Mouse (Mus musculus) heart, embryonic 12.5 days (tissue): ENCODE measurements around the gene Cs. TPM values are rescaled to one million over a fixed set of nuclear protein-coding genes. Genes with fewer than 3 reads are reported as not detected.

Experiments used
- ATAC-seq: fragments of 200-750 bp; cut with Nextera tagmentation; 2 replicates; pipeline ENCODE4 v1.8.0; 2017; ENCODE audit warnings: moderate TSS enrichment, moderate library complexity; ENCODE audit not compliant: insufficient number of reproducible peaks, low FRiP score
- H3K27ac ChIP-seq: fragments of 300-500 bp; sonication (generic); 2 replicates; pipeline ENCODE4 v1.5.1; 2016; ENCODE audit warnings: mild to moderate bottlenecking, moderate library complexity; ENCODE audit not compliant: poor library complexity, severe bottlenecking
- H3K27me3 ChIP-seq: fragments of 300-500 bp; sonication (generic); replicated peaks from 2 replicates; pipeline ENCODE4 v1.6.1; 2016; ENCODE audit warnings: mild to moderate bottlenecking, moderate library complexity
- H3K36me3 ChIP-seq: fragments of 300-500 bp; sonication (generic); 2 replicates; pipeline ENCODE4 v1.6.1; 2016; ENCODE audit warnings: mild to moderate bottlenecking, moderate library complexity
- H3K4me1 ChIP-seq: fragments of 300-500 bp; sonication (generic); replicated peaks from 2 replicates; pipeline ENCODE4 v1.6.1; 2016; ENCODE audit warnings: mild to moderate bottlenecking
- H3K4me2 ChIP-seq: fragments of 300-500 bp; sonication (generic); 2 replicates; pipeline ENCODE4 v1.6.1; 2016; ENCODE audit warnings: mild to moderate bottlenecking, moderate library complexity
- H3K4me3 ChIP-seq: fragments of 300-500 bp; sonication (generic); 2 replicates; pipeline ENCODE4 v1.5.1; 2016; ENCODE audit warnings: mild to moderate bottlenecking
- H3K9ac ChIP-seq: fragments of 300-500 bp; sonication (generic); 2 replicates; pipeline ENCODE4 v1.6.1; 2016; ENCODE audit warnings: mild to moderate bottlenecking, moderate library complexity
- H3K9me3 ChIP-seq: fragments of 300-500 bp; sonication (generic); replicated peaks from 2 replicates; pipeline ENCODE4 v1.6.1; 2016; ENCODE audit warnings: mild to moderate bottlenecking, moderate library complexity
- WGBS: fragments of 180-500 bp; shearing (Covaris S2); methylation state at CpG from one replicate; pipeline ENCODE4 v1.1.7; 2016; 5-methylcytosine and 5-hydroxymethylcytosine counted together
- polyA plus RNA-seq: library from polyadenylated mRNA; unstranded; fragments of >200 nt; fragmentation: Nextera tagmentation; extraction: Ambion mirVana; gene quantifications from 2 replicates; pipeline ENCODE4 v1.2.1, GENCODE M21; 2016

Gene Cs
- polyA plus RNA-seq, 1 experiment from 2014 or later = 418 TPM

DNA sequence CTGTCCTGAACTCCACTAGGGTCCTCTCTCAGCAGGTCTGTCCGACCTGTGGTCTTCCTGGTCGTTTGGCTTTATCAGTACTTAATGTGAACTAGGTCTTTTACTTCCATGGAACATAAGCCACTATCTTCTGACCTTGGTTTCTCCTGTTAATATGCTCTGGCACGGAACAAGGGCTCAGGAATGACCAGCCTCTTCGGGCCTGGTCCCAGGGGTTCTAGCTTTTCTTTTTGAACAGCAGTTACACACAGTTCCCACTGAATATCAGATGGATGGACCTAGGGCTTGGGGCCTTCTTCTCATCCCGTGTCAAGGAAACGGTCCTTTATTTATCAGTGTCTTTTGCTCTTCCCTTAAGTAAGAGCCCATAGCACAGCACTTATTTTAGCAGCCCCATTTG, 24.3 kb downstream of the Cs start:
- Histone ChIP-seq H3K27ac (no peak overlapping the region; the same call in 1 of the 2 replicates), H3K9ac (no peak overlapping the region), H3K9me3 (no peaks in the 10 kb centered on the region), H3K36me3 (peaks cover 78% of the 10 kb centered on the region), H3K4me2 (no peak overlapping the region), H3K4me1 (peaks cover 4% of the 10 kb centered on the region; the same call in 1 of the 2 replicates), H3K27me3 (no peaks in the 10 kb centered on the region), H3K4me3 (no peak overlapping the region)
- no peak for ATAC-seq
- WGBS = 84% methylated on average over 6 of the region's 6 CpGs

DNA sequence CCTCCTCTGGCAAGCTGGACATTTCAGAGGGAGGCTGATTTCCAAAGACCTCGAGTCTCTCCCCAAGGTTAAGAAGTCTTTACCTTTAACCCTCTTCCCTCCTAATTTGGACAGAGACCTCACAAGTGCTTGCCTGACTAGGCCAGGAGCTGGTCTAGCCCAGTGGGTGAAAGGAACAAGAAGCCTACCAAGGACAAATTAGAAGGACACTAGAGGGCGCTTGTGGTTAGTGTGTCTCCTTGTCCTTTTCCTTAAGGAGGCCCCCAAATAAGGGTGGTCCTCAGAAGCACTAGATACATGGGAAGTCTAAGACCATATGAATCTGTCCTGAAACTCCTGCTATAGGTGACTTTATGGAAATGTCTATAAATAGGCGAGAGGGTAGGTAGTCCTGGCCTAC, 25.0 kb downstream of the Cs start:
- H3K9ac ChIP-seq = no peak overlapping the region
- ATAC-seq = no peak
- no peak overlapping the region for H3K4me3 ChIP-seq
- no peak overlapping the region for H3K27ac ChIP-seq
- H3K4me1 ChIP-seq = peaks cover 6% of the 10 kb centered on the region
- peaks cover 74% of the 10 kb centered on the region for H3K36me3 ChIP-seq
- H3K9me3 ChIP-seq = no peaks in the 10 kb centered on the region
- no peak overlapping the region for H3K4me2 ChIP-seq
- H3K27me3 ChIP-seq = no peaks in the 10 kb centered on the region
- 49% methylated on average over 3 of the region's 3 CpGs for WGBS

DNA sequence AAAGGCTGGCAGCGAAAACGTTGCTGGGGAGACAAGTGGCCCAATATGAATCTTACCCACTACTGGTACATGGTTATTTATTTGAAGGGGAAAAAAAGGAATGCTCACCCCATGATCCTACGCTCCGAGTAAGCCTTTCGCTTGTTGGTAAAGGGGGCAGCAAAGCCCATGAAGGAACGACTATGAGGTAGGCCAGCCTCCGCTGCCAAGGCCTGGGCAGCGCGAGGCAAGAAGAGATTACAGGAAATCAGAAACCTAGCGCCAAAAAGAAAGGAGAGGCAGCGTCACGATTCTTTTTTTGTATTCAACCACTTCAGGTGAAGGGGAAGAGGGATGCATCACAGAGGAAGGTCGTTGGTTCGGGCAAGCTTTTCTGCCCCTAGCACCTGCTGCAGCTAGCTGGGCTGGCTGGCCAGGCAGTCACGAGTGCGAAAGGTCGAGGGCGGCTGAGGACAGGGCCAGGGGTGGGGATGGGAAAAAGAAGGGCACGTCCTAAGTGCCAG, 30.4 kb downstream of the Cs start:
- Histone ChIP-seq H3K4me1 (peaks cover 15% of the 10 kb centered on the region), H3K4me2 (peak overlapping the region; percentile 90), H3K9me3 (no peaks in the 10 kb centered on the region), H3K9ac (peak overlapping the region; percentile 77), H3K36me3 (peaks cover 21% of the 10 kb centered on the region), H3K27ac (peak overlapping the region; percentile 87), H3K27me3 (no peaks in the 10 kb centered on the region), H3K4me3 (peak overlapping the region; percentile 68)
- 16% methylated on average over 19 of the region's 19 CpGs for WGBS
- no peak; the same call in 1 of the 2 replicates for ATAC-seq

- Histone ChIP-seq H3K9ac (peak within 1 kb of the TSS; percentile 77), H3K27me3 (no peaks in the 10 kb centered on the region), H3K4me2 (peak within 1 kb of the TSS; percentile 90), H3K36me3 (peaks cover 14% of the 10 kb centered on the region), H3K4me1 (peaks cover 22% of the 10 kb centered on the region), H3K27ac (peak within 1 kb of the TSS; percentile 87), H3K4me3 (peak within 1 kb of the TSS; percentile 68), H3K9me3 (no peaks in the 10 kb centered on the region)
- WGBS = under 1% methylated on average over 87 of the region's 87 CpGs
- ATAC-seq = peak; percentile 94
These were observed 31.1 kb downstream of the Cs start, which contains the start of gene Coq10a for GRCm38 (mm10) chr10:128368402-128369217. TSS of gene Coq10a (minus strand) at chr10:128368997.

DNA sequence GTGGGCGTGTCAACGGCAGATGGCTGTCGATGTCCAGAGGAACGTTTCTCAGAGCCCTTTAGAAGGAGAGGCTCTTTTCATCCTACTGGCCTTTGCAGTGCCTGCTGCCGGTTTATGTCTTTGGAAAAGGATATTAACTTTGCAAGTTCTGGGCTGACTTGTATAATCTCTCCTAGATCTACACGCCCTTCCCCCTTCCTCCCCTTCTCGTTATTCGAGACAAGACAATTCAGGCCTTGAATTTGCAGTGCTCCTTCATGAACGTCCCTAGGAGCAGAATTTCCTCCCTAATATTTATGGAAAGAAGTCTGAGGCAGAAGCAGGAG, 31.6 kb downstream of the Cs start:
- Histone ChIP-seq H3K36me3 (peaks cover 10% of the 10 kb centered on the region), H3K27me3 (no peaks in the 10 kb centered on the region), H3K4me1 (peaks cover 23% of the 10 kb centered on the region), H3K9me3 (0 out of 2 replicates have a peak, but pooled peaks cover under 1% of the 10 kb centered on the region), H3K4me3 (peak overlapping the region; percentile 68), H3K27ac (peak overlapping the region; percentile 87), H3K4me2 (peak overlapping the region; percentile 90), H3K9ac (peak overlapping the region; percentile 77)
- WGBS = 5% methylated on average over 9 of the region's 9 CpGs
- no peak for ATAC-seq

DNA sequence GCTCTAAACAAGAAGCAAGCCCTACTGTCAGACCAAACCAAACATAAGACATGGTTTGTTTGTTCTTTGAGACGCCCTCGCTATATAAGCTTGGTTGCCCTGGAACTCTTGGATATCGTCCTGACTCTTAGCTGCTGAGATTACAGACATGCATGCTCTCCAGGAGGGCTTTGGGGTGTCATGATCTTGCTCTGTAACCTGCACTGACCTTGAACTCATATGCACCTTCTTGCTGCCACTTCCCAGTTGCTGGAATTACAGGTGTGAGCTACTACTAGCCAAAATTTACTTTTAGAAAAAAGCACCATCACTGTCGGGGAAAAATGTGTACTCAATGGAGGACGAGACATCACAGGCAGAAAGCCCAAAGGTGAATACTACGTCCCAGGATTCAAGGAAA, 32.1 kb downstream of the Cs start:
- WGBS = 79% methylated on average over 6 of the region's 6 CpGs
- no peaks in the 10 kb centered on the region for H3K27me3 ChIP-seq
- H3K9ac ChIP-seq = peak overlapping the region; percentile 77; the same call in 1 of the 2 replicates
- no peak for ATAC-seq
- peak overlapping the region; percentile 90 for H3K4me2 ChIP-seq
- H3K27ac ChIP-seq = peak overlapping the region; percentile 87
- peaks cover 10% of the 10 kb centered on the region for H3K36me3 ChIP-seq
- H3K4me1 ChIP-seq = peaks cover 23% of the 10 kb centered on the region
- H3K4me3 ChIP-seq = peak overlapping the region; percentile 68; the same call in 1 of the 2 replicates
- 0 out of 2 replicates have a peak, but pooled peaks cover 2% of the 10 kb centered on the region for H3K9me3 ChIP-seq

DNA sequence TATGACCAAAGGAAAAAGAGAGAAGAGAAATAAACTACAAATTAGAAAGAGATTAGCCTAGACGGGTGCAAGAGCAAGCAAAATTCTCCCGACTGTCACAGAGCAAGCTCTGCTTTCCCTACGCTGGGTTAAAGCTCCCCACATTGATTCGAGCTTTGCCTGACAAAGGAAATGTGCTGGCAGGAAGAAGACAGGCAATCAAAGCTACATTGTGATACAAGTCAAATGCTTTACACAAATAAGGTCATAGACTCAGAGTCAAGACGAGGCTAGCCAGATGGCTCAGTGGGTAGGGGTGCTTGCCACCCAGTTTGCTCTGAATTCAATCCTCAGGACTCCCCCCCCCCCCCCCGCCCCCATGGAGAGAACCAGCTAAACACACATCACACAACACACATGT, 32.5 kb downstream of the Cs start:
- H3K4me3 ChIP-seq = no peak overlapping the region
- no peaks in the 10 kb centered on the region for H3K27me3 ChIP-seq
- peaks cover 23% of the 10 kb centered on the region for H3K4me1 ChIP-seq
- no peak for ATAC-seq
- H3K36me3 ChIP-seq = peaks cover 7% of the 10 kb centered on the region
- 66% methylated on average over 5 of the region's 6 CpGs for WGBS
- 0 out of 2 replicates have a peak, but pooled peaks cover 2% of the 10 kb centered on the region for H3K9me3 ChIP-seq
- no peak overlapping the region for H3K27ac ChIP-seq
- H3K9ac ChIP-seq = no peak overlapping the region
- no peak overlapping the region for H3K4me2 ChIP-seq

- H3K27ac ChIP-seq = no peak overlapping the region
- 0 out of 2 replicates have a peak, but pooled peaks cover 2% of the 10 kb centered on the region for H3K9me3 ChIP-seq
- H3K9ac ChIP-seq = no peak overlapping the region
- peaks cover 23% of the 10 kb centered on the region for H3K4me1 ChIP-seq
- H3K4me3 ChIP-seq = no peak overlapping the region
- ATAC-seq = no peak
- WGBS = 59% methylated on average over 4 of the region's 4 CpGs
- H3K27me3 ChIP-seq = no peaks in the 10 kb centered on the region
- H3K36me3 ChIP-seq = peaks cover 1% of the 10 kb centered on the region
- no peak overlapping the region for H3K4me2 ChIP-seq
These were observed 33.1 kb downstream of the Cs start for GRCm38 (mm10) chr10:128370601-128371000.

DNA sequence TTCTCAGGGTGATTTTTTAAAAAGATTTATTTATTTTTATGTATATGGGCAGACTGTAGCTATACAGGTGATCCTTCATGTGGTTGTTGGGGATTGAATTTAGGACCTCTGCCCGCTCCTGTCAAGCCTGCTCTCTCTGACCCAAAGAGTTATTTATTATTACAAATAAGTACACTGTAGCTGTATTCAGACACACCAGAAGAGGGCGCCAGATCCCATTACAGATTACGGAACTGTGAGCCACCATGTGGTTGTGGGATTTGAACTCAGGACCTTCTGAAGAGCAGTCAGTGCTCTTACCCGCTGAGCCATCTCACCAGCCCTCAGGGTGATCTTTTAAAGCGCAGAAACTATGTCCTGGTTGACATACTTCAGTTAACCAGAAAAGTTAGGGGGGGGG, 34.6 kb downstream of the Cs start:
- no peak for ATAC-seq
- Histone ChIP-seq H3K4me3 (no peak overlapping the region), H3K27me3 (no peaks in the 10 kb centered on the region), H3K4me1 (peaks cover 31% of the 10 kb centered on the region), H3K9me3 (0 out of 2 replicates have a peak, but pooled peaks cover 2% of the 10 kb centered on the region), H3K36me3 (no peaks in the 10 kb centered on the region), H3K9ac (no peak overlapping the region), H3K27ac (no peak overlapping the region), H3K4me2 (no peak overlapping the region)
- WGBS = 79% methylated on average over 5 of the region's 5 CpGs

DNA sequence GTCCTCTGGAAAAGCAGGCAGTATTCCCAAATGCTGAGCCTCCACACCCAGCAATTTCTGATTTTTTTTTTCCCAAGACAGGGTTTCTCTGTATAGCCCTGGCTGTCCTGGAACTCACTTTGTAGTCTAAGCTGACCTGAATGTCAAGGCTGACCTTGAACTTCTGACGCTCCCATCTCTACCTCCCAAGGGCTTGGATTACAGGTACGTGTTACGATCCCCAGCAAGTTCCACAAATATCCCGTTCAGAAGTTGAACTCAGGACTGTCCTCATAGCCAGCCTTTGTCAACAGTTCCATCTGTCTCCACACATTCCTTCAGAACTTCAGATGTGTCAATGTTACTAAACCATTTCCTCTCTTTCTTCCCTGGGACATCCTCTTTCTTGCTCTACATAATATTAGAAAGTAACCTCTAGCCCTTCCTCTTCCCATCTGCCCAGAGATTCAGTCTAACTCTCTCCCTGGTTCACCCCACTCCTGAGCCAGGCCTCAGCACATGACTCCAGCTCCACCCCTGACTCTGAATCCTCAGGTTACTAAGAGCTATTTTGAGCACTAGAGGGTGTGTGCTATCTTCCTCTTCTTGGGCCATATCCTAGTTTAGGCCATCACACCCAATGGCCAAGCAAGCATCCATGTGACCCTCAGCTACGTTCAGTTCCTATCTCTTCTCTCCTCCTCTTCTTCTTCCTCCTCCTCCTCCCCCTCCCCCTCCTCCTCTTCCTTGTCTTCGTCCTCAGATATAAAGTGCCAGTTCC, 35.6 kb downstream of the Cs start:
- Histone ChIP-seq H3K27ac (peak overlapping the region; percentile 13; the same call in 1 of the 2 replicates), H3K36me3 (peaks cover 1% of the 10 kb centered on the region)

DNA sequence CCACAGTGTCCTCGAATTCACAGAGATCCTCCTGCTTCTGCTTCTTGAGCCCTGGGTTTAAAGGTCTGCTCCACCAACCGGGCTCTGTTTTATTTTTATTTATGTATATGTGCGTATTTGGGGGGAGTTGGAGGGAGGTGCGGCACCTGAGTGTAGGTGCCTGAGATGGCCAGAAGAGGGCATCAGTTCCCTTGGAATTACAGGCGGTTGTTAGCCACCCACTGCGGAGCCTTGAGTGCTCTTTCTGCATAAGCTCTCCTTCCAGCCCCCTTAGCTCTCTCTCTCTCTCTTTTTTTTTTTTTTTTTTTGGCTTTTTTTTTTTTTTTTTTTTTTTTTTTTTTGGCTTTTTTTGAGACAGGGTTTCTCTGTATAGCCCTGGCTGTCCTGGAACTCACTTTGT, 36.9 kb downstream of the Cs start:
- WGBS = 73% methylated on average over 6 of the region's 6 CpGs
- Histone ChIP-seq H3K9ac (no peak overlapping the region), H3K4me3 (no peak overlapping the region), H3K27me3 (no peaks in the 10 kb centered on the region), H3K9me3 (0 out of 2 replicates have a peak, but pooled peaks cover 2% of the 10 kb centered on the region), H3K36me3 (peaks cover 13% of the 10 kb centered on the region), H3K27ac (no peak overlapping the region), H3K4me2 (no peak overlapping the region), H3K4me1 (peaks cover 38% of the 10 kb centered on the region)
- ATAC-seq = no peak

More for the DNA sequence above, 35.6 kb downstream of the Cs start:
- Histone ChIP-seq H3K9ac (no peak overlapping the region), H3K4me1 (peaks cover 29% of the 10 kb centered on the region), H3K4me2 (no peak overlapping the region), H3K9me3 (0 out of 2 replicates have a peak, but pooled peaks cover 2% of the 10 kb centered on the region), H3K27me3 (no peaks in the 10 kb centered on the region), H3K4me3 (no peak overlapping the region)
- WGBS = 51% methylated on average over 6 of the region's 6 CpGs
- ATAC-seq = no peak
